15 mouse cellular contexts compared by ENCODE assay signal in the genomic region with DNA sequence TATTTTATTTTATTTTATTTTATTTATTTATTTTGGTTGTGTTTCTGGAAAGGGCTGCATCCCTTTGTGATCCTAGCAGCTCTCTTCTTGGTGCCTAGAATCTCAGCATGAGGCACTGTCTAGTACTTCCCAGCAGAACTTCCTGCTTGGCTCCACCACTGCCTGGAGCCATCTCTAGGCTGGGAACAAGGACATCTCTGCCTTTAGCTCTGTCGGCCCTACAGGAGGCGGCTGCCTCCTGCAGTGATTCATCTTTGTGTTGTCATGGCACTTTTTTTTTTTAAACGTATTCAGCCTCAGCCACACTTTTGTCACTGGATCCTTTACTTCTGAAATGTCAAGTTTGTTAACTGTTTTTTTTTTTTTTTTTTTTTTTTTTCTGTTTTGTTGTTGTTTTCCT.
DNase-seq lines count a peak whose midpoint lies in the region; TF ChIP-seq lines count a peak whose summit lies in the region.
"Had no signal": no experiment of that assay in that cellular context is flagged by ENCODE, and none has a peak within 500 bp of the region (broad histone marks: within the 10 kb centered on the region; RNA-seq: fewer than 3 reads in every experiment).

No protein-coding gene starts in this region.

- DNase-seq in embryo, embryonic 10.5 days (ENCODE audit: low spot score): peak; percentile 1
- no peak for DNase-seq in embryo, embryonic 9.5 days (ENCODE audit: extremely low spot score)
- DNase-seq in ES-E14 (ENCODE audit: low read depth, low spot score): peak; percentile 4
- peak; percentile 73 for DNase-seq in brain, adult 2 months (ENCODE audit: low read depth, low spot score)
- DNase-seq in right cerebral cortex, adult 2 months (ENCODE audit: low spot score in 2 of 2): peak; percentile 25 to 34
- DNase-seq in T-cell, adult 2 months (ENCODE audit: low spot score): no peak
- no peak for DNase-seq in spleen, postnatal 36 days (ENCODE audit: low spot score in 2 of 2)
- no peak for DNase-seq in Muller cell, postnatal 12 days (ENCODE audit: inconsistent ontology term)
- DNase-seq: B cell, adult 2 months; gastrocnemius, postnatal 10 days; lung, embryonic 14.5 days; thymus, postnatal 25 days had no signal

- H3K9ac ChIP-seq in ES-E14 (ENCODE audit: insufficient read depth, low read depth, low read length, poor library complexity, severe bottlenecking): no peak overlapping the region
- H3K9ac ChIP-seq: forebrain, embryonic 15.5 days; kidney, embryonic 15.5 days; lung, embryonic 14.5 days; midbrain, embryonic 12.5 days had no signal

- no peaks in the 10 kb centered on the region for H3K4me1 ChIP-seq in ES-E14 (ENCODE audit: control insufficient read depth in 2 of 2, insufficient read depth in 2 of 2, low read length in 2 of 2, poor library complexity in 1 of 2)
- H3K4me1 ChIP-seq: forebrain, embryonic 15.5 days; kidney, embryonic 15.5 days; midbrain, embryonic 12.5 days had no signal

- no peaks in the 10 kb centered on the region for H3K9me3 ChIP-seq in ES-E14 (ENCODE audit: control insufficient read depth, insufficient read depth, low read depth, low read length)
- H3K9me3 ChIP-seq: forebrain, embryonic 15.5 days; kidney, embryonic 15.5 days; midbrain, embryonic 12.5 days had no signal

- in situ Hi-C loops in ES-E14 (cut with MboI; ENCODE audit: low sequenced_read_pairs in 2 of 2, unreplicated experiment in 2 of 2): no loop called here

- no peak overlapping the region for H3K4me3 ChIP-seq in ES-E14 (ENCODE audit: insufficient read depth in 1 of 2, low read depth in 1 of 2, low read length in 2 of 2, poor library complexity in 1 of 2, severe bottlenecking in 1 of 2)
- H3K4me3 ChIP-seq: forebrain, embryonic 15.5 days; kidney, embryonic 15.5 days; midbrain, embryonic 12.5 days had no signal

- H3K27ac ChIP-seq in ES-E14 (ENCODE audit: insufficient read depth, low read depth, low read length, poor library complexity, severe bottlenecking): no peak overlapping the region
- H3K27ac ChIP-seq: forebrain, embryonic 15.5 days; kidney, embryonic 15.5 days; midbrain, embryonic 12.5 days had no signal

- H3K36me3 ChIP-seq in ES-E14 (ENCODE audit: control insufficient read depth, insufficient read depth, low read length, poor library complexity, severe bottlenecking): no peaks in the 10 kb centered on the region
- H3K36me3 ChIP-seq: forebrain, embryonic 15.5 days; kidney, embryonic 15.5 days; midbrain, embryonic 12.5 days had no signal

TF ChIP-seq in ES-E14, 5 proteins besides CTCF, POLR2A, EP300 and RAD21:
- no peak for TF ChIP-seq ZNF384 (IDR thresholded peaks at IDR 0.05; ENCODE audit: low read depth, low read length)
- TF ChIP-seq HCFC1 (IDR thresholded peaks at IDR 0.05; ENCODE audit: borderline replicate concordance, insufficient read depth, low read length): no peak
- no peak for TF ChIP-seq CHD2 (IDR thresholded peaks at IDR 0.05; ENCODE audit: low read depth, low read length)
- TF ChIP-seq ZC3H11A (IDR thresholded peaks at IDR 0.05; ENCODE audit: borderline replicate concordance, low read depth, low read length): no peak

Comparison
In these comparisons a context has a peak if more than half of its experiments do, and no peak if none do; other contexts are left out.
1. DNase-seq: peak in embryo, embryonic 10.5 days (single experiment), ES-E14 (single experiment), brain, adult 2 months (single experiment) and right cerebral cortex, adult 2 months (2 of 2); none in embryo, embryonic 9.5 days (single experiment), T-cell, adult 2 months (single experiment), spleen, postnatal 36 days (0 of 2) and Muller cell, postnatal 12 days (single experiment).